Mouse (Mus musculus): ENCODE measurements around the gene Gigyf2.

Gene Gigyf2

GRCm38 (mm10) chr1:87326742-87327163, at the start of gene Gigyf2:
Gene Gigyf2, plus strand, starts transcription at chr1:87326998.
- peak; percentile 73 for DNase-seq (ENCODE audit: extremely low spot score, low read depth, low spot score)

- no peak for DNase-seq (ENCODE audit: extremely low spot score, low read depth, low spot score)
These were observed 46.5 kb upstream of the Gigyf2 start for GRCm38 (mm10) chr1:87280281-87280680.

GRCm38 (mm10) chr1:87281599-87282412, 45.0 kb upstream of the Gigyf2 start:
- DNase-seq (ENCODE audit: extremely low spot score, low read depth, low spot score): no peak

- DNase-seq (ENCODE audit: extremely low spot score, low read depth, low spot score): no peak
These were observed 44.4 kb upstream of the Gigyf2 start for GRCm38 (mm10) chr1:87282413-87282788.

GRCm38 (mm10) chr1:87283410-87283960, 43.3 kb upstream of the Gigyf2 start:
- no peak for DNase-seq (ENCODE audit: extremely low spot score, low read depth, low spot score)

GRCm38 (mm10) chr1:87287105-87287504, 39.7 kb upstream of the Gigyf2 start:
- DNase-seq (ENCODE audit: extremely low spot score, low read depth, low spot score): no peak

- no peak for DNase-seq (ENCODE audit: extremely low spot score, low read depth, low spot score)
These were observed 35.4 kb upstream of the Gigyf2 start for GRCm38 (mm10) chr1:87291416-87291815.

GRCm38 (mm10) chr1:87292420-87293190, 34.2 kb upstream of the Gigyf2 start:
- no peak for DNase-seq (ENCODE audit: extremely low spot score, low read depth, low spot score)

- DNase-seq (ENCODE audit: extremely low spot score, low read depth, low spot score): no peak
These were observed 32.6 kb upstream of the Gigyf2 start for GRCm38 (mm10) chr1:87294063-87294710.

- DNase-seq (ENCODE audit: extremely low spot score, low read depth, low spot score): no peak
These were observed 31.8 kb upstream of the Gigyf2 start for GRCm38 (mm10) chr1:87294951-87295350.

- no peak for DNase-seq (ENCODE audit: extremely low spot score, low read depth, low spot score)
These were observed 29.4 kb upstream of the Gigyf2 start for GRCm38 (mm10) chr1:87297346-87297925.

- no peak for DNase-seq (ENCODE audit: extremely low spot score, low read depth, low spot score)
These were observed 26.2 kb upstream of the Gigyf2 start for GRCm38 (mm10) chr1:87300360-87301286.

GRCm38 (mm10) chr1:87301971-87302370, 24.8 kb upstream of the Gigyf2 start:
- DNase-seq (ENCODE audit: extremely low spot score, low read depth, low spot score): no peak

- DNase-seq (ENCODE audit: extremely low spot score, low read depth, low spot score): no peak
These were observed 17.8 kb upstream of the Gigyf2 start for GRCm38 (mm10) chr1:87308952-87309351.

GRCm38 (mm10) chr1:87309621-87310020, 17.2 kb upstream of the Gigyf2 start:
- DNase-seq (ENCODE audit: extremely low spot score, low read depth, low spot score): no peak

GRCm38 (mm10) chr1:87312681-87313080, 14.1 kb upstream of the Gigyf2 start:
- no peak for DNase-seq (ENCODE audit: extremely low spot score, low read depth, low spot score)

- no peak for DNase-seq (ENCODE audit: extremely low spot score, low read depth, low spot score)
These were observed 13.7 kb upstream of the Gigyf2 start for GRCm38 (mm10) chr1:87313116-87313515.

- DNase-seq (ENCODE audit: extremely low spot score, low read depth, low spot score): no peak
These were observed 12.8 kb upstream of the Gigyf2 start for GRCm38 (mm10) chr1:87313843-87314570.

- no peak for DNase-seq (ENCODE audit: extremely low spot score, low read depth, low spot score)
These were observed 11.4 kb upstream of the Gigyf2 start for GRCm38 (mm10) chr1:87315431-87315830.
